Mouse (Mus musculus): ENCODE measurements around the gene Rab25. TPM values are rescaled to one million over a fixed set of nuclear protein-coding genes. Genes with fewer than 3 reads are reported as not detected.
"Not testable (repeated sequence)": the region's sequence is repeated elsewhere in the genome, so short reads cannot be mapped to it uniquely, and the experiment has no call there.

The Rab25 gene
- polyA plus RNA-seq, 1 experiment from 2014 or later = 0.29 TPM

DNA sequence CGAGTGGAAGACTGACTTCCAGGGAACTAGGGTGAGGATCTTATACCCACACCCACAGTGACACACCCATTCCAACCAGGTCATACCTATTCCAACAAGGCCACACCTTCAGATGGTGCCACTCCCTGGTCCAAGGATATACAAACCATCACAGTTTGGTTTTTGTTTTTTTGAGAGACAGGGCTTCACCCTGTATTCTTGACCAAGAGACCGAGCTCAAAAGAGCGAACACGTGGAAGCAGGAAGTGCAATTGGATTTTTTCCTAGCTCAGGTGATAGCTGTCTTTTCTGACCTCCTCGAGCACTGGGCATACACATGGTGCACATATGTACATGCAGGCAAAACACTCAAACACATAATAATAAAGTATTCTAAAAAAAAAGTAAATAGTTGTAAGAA, 29.7 kb upstream of the Rab25 start:
- H3K4me2 ChIP-seq (replicated peaks); H3K4me3 ChIP-seq; H3K9me3 ChIP-seq; H3K9ac ChIP-seq; ATAC-seq (ENCODE audit: low FRiP score, low read depth); H3K27ac ChIP-seq; H3K27me3 ChIP-seq (replicated peaks): not testable (repeated sequence)
- Histone ChIP-seq H3K36me3 (peaks cover 14% of the 10 kb centered on the region), H3K4me1 (peaks cover 12% of the 10 kb centered on the region)
- WGBS = 84% methylated on average over 5 of the region's 5 CpGs

DNA sequence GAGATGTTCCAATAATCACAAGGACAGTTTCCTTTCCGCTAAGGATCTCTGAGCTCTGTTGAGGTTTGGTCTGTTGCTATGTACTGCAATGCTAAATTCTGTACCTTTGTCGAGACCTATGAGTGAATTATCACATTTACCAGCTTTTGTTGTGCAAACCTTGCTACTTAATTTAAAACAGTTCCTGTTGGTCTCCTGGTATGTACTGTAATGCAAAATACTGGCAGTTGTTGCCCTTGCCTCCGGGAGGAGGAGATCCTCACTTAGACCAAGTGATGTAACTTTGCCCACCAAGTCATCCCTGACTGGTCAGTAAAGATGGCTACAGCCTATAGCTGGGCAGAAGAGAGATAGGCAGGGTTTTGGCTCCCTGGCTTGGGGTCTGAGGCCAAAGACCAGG, 27.4 kb upstream of the Rab25 start, which contains the start of gene Ssr2:
Gene Ssr2, plus strand, starts transcription at position 337 of the 400 bp plus-strand sequence.
- H3K4me2 ChIP-seq (replicated peaks) = no peak within 1 kb of the TSS
- no peak for ATAC-seq (ENCODE audit: low FRiP score, low read depth)
- H3K9ac ChIP-seq = no peak within 1 kb of the TSS
- peaks cover 7% of the 10 kb centered on the region for H3K4me1 ChIP-seq
- no peaks in the 10 kb centered on the region for H3K27me3 ChIP-seq (replicated peaks)
- no peaks in the 10 kb centered on the region for H3K9me3 ChIP-seq
- no peak within 1 kb of the TSS for H3K4me3 ChIP-seq
- no peak within 1 kb of the TSS for H3K27ac ChIP-seq
- 82% methylated on average over 3 of the region's 3 CpGs for WGBS
- H3K36me3 ChIP-seq = peaks cover 1% of the 10 kb centered on the region; the same call in 1 of the 2 replicates

DNA sequence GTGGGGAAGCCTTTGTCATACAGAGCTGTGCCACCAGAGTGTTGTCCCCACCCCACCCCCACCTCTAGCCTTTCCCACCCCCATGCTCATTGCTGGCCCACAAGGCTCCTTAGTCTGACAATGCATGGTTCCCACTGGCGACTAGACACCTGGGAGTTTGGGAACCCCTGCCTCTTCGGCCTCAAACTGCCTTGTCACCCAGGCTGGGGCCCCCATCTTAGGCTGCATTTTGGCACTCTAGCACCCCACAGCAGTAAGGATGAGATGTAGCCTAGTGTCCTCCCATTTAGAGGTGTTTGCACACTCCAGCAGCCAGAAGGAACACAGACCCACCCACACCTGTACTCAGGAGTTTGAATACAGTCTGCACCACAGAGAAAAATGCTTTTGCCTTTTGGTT, 25.7 kb upstream of the Rab25 start:
- H3K4me3 ChIP-seq = no peak overlapping the region
- peaks cover 18% of the 10 kb centered on the region for H3K36me3 ChIP-seq
- no peak overlapping the region for H3K4me2 ChIP-seq (replicated peaks)
- no peaks in the 10 kb centered on the region for H3K4me1 ChIP-seq
- 82% methylated on average over 2 of the region's 2 CpGs for WGBS
- no peaks in the 10 kb centered on the region for H3K9me3 ChIP-seq
- no peaks in the 10 kb centered on the region for H3K27me3 ChIP-seq (replicated peaks)
- ATAC-seq (ENCODE audit: low FRiP score, low read depth) = no peak
- no peak overlapping the region for H3K27ac ChIP-seq
- H3K9ac ChIP-seq = no peak overlapping the region

DNA sequence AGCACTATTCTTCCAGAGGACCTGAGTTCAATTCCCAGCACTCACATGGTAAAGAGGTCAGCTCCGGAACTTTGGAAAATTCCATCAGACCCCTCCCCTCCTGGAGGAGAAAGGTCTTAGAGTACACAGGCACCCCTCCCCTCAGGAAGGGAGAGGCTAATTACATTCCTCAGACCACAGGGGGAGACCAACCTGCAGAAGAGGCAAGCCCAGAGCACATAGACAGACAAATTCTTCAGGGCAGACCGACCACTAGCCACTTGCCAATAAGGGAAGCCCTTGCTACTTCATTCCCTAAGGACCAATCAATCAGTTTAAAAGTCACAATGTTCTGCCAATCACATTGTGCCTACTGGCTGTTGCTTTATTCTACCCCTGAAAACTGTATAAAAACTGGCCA, 24.7 kb upstream of the Rab25 start:
- H3K4me3 ChIP-seq = no peak overlapping the region
- H3K36me3 ChIP-seq = peaks cover 28% of the 10 kb centered on the region
- H3K4me1 ChIP-seq = no peaks in the 10 kb centered on the region
- H3K9ac ChIP-seq = no peak overlapping the region
- WGBS = 70% methylated on average over 2 of the region's 2 CpGs
- no peaks in the 10 kb centered on the region for H3K27me3 ChIP-seq (replicated peaks)
- no peak overlapping the region for H3K27ac ChIP-seq
- ATAC-seq (ENCODE audit: low FRiP score, low read depth) = no peak
- no peaks in the 10 kb centered on the region for H3K9me3 ChIP-seq
- no peak overlapping the region for H3K4me2 ChIP-seq (replicated peaks)

DNA sequence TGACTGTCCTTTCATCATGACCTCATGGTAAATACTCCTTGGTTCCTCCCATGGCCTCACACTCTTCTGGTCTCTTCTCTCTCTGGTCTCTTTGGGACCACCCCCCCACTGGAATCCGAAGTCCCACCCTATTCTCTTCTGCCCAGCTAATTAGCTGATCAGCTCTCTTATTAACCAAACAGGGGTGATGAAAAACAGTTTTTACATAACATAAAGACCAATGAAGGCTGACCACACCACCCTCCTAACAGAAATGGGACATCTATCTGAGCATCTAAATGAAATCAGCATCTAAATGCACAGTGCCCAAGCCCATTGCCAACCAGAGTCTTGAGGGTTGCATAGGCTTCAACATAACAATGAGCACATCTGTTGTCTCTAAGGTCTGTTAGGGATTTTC, 23.8 kb upstream of the Rab25 start:
- H3K4me1 ChIP-seq = no peaks in the 10 kb centered on the region
- H3K27ac ChIP-seq = no peak overlapping the region
- H3K27me3 ChIP-seq (replicated peaks) = no peaks in the 10 kb centered on the region
- H3K4me2 ChIP-seq (replicated peaks) = no peak overlapping the region
- H3K9ac ChIP-seq = no peak overlapping the region
- peaks cover 38% of the 10 kb centered on the region for H3K36me3 ChIP-seq
- WGBS = 76% methylated on average over 1 of the region's 1 CpGs
- no peak overlapping the region for H3K4me3 ChIP-seq
- no peaks in the 10 kb centered on the region for H3K9me3 ChIP-seq
- ATAC-seq (ENCODE audit: low FRiP score, low read depth) = no peak

DNA sequence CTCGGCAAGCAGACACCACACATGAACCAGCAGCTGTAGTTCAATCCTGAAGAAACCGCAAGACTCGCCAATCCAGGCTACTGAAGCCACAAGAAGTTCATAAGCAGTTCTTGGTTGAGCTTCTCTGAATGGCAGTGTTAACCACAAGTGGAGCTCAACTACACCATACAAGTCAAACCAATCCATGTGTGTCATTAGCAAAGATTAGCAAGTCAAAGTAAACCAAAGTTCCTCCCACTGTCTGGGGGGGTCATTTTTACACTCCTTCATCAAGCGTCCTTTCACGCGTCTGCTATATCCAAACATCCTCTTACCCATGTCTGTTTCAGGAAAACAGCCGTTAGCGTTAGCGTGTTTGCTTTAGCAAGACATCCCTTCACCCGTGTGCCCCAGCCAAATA, 22.2 kb upstream of the Rab25 start:
- H3K4me1 ChIP-seq = no peaks in the 10 kb centered on the region
- H3K9ac ChIP-seq = no peak overlapping the region
- no peak overlapping the region for H3K27ac ChIP-seq
- peaks cover 53% of the 10 kb centered on the region for H3K36me3 ChIP-seq
- no peak overlapping the region for H3K4me2 ChIP-seq (replicated peaks)
- H3K27me3 ChIP-seq (replicated peaks) = no peaks in the 10 kb centered on the region
- ATAC-seq (ENCODE audit: low FRiP score, low read depth) = no peak
- H3K4me3 ChIP-seq = no peak overlapping the region
- WGBS = 95% methylated on average over 10 of the region's 10 CpGs
- no peaks in the 10 kb centered on the region for H3K9me3 ChIP-seq

DNA sequence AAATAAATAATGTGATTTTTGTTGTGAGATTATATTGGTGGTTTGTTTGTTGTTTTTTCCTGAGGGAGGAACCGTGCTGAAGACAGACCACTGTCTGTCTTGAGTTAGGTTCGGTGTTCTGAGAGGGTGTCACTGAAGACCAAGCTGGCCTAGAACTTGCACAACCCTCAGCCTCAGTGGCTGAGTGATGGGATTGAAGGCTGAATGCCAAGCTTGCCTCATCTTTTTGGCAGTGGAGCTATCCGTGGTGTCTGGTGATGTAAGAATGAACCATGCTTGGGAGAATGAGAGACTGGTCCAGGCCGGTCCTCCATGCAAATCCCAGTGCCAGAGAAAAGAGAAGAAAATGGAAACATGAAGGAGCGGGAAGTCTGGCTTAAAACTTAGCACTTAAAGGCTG, 21.6 kb upstream of the Rab25 start:
- no peaks in the 10 kb centered on the region for H3K4me1 ChIP-seq
- no peaks in the 10 kb centered on the region for H3K9me3 ChIP-seq
- no peak overlapping the region for H3K9ac ChIP-seq
- no peak overlapping the region for H3K4me2 ChIP-seq (replicated peaks)
- no peak overlapping the region for H3K4me3 ChIP-seq
- H3K27ac ChIP-seq = no peak overlapping the region
- WGBS = 93% methylated on average over 5 of the region's 5 CpGs
- peaks cover 59% of the 10 kb centered on the region for H3K36me3 ChIP-seq
- ATAC-seq (ENCODE audit: low FRiP score, low read depth) = no peak
- H3K27me3 ChIP-seq (replicated peaks) = no peaks in the 10 kb centered on the region

DNA sequence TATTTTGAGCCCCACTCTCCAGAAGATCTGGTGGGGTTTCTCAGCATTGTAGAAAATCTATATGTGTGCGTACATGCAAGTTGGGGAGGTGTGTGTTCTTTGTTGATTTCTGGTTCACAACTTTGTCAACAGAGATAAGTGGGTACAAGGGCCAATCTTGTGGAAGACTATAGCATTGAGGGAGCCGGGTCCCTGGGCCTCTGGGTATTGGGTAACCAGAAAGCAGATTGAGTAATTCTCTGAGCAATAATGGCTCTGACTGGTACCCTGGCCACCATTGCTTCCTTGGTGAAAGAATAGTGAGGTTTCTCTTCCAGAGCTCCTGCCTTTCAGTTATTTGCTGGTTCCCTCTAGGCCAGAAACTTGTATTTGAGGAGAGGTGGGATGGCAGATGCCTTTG, 21.0 kb upstream of the Rab25 start:
- Histone ChIP-seq H3K36me3 (peaks cover 65% of the 10 kb centered on the region), H3K9ac (no peak overlapping the region), H3K4me1 (no peaks in the 10 kb centered on the region), H3K4me2 (replicated peaks) (no peak overlapping the region), H3K27me3 (replicated peaks) (no peaks in the 10 kb centered on the region), H3K27ac (no peak overlapping the region), H3K9me3 (no peaks in the 10 kb centered on the region), H3K4me3 (no peak overlapping the region)
- WGBS = 96% methylated on average over 2 of the region's 2 CpGs
- ATAC-seq (ENCODE audit: low FRiP score, low read depth) = no peak

DNA sequence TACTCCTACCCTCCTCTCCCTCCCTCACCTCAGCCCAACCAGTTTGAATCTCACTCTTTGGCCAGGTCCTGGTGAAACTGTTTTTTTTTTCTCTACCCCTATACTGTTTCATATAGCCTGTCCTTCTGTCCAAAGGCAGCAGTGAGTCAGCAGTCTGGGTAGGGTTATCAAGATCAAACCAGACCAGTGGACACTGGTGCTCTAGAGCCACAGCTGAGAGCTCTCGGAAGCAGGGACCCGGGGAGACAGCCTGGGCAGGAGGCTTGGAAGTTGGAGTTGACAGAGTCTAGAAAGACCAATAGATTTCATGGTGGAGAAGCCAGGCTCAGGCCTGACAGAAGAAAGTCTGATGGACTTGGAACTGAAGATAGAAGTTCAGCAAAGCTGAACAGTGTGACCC, 20.5 kb upstream of the Rab25 start:
- Histone ChIP-seq H3K9me3 (no peaks in the 10 kb centered on the region), H3K4me1 (no peaks in the 10 kb centered on the region), H3K36me3 (peaks cover 70% of the 10 kb centered on the region), H3K4me2 (replicated peaks) (no peak overlapping the region), H3K9ac (no peak overlapping the region), H3K27me3 (replicated peaks) (no peaks in the 10 kb centered on the region), H3K4me3 (no peak overlapping the region), H3K27ac (no peak overlapping the region)
- ATAC-seq (ENCODE audit: low FRiP score, low read depth) = no peak
- WGBS = 91% methylated on average over 2 of the region's 2 CpGs

DNA sequence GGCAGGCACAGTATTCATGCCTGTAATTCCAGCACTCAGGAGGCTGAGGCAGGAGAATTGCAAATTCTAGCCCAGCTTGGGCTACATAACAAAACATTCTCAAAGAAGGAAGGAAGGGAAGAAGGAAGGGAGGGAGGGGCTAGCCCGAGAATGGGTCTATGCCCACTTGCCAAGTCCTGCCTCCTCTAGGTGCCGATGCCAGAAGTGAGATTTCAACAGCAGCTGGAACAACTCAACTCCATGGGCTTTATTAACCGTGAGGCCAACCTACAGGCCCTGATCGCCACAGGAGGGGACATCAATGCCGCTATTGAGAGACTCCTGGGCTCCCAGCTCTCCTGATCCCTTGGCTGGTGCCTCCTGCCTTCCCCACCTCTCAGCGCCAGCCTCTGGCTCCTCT, 19.8 kb upstream of the Rab25 start:
- no peak overlapping the region for H3K4me3 ChIP-seq
- H3K9me3 ChIP-seq = no peaks in the 10 kb centered on the region
- H3K9ac ChIP-seq = no peak overlapping the region
- H3K27me3 ChIP-seq (replicated peaks) = no peaks in the 10 kb centered on the region
- no peak overlapping the region for H3K27ac ChIP-seq
- H3K4me1 ChIP-seq = no peaks in the 10 kb centered on the region
- peaks cover 77% of the 10 kb centered on the region for H3K36me3 ChIP-seq
- WGBS = 95% methylated on average over 6 of the region's 6 CpGs
- H3K4me2 ChIP-seq (replicated peaks) = no peak overlapping the region
- no peak for ATAC-seq (ENCODE audit: low FRiP score, low read depth)

DNA sequence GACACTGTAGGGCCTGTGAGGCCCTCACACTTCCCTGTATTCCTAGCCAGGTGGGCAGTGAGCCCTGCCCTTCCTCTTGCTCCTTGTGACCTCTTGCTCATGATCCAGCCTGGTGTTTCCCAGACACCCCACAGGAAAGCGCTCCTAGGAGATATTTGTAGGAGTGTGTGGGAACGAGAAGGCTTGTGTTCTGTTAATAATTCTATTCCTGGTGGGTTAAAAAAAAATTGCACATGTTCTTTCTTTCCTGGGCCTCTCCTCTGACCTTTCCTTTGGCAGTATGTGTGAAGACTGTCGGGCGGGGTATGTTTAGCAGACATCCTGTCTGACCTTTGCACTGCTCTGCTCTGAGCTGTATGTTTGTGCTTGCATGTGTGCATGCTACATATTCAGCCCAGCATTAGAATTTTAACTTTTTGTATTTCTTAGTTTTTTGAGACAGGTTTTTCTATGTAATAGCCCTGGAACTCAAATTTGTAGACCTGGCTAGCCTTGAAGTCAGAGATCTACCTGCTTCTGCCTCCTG, 18.5 kb upstream of the Rab25 start:
- Histone ChIP-seq H3K4me1 (no peaks in the 10 kb centered on the region), H3K4me2 (replicated peaks) (no peak overlapping the region), H3K9ac (no peak overlapping the region), H3K27ac (no peak overlapping the region), H3K4me3 (no peak overlapping the region), H3K9me3 (no peaks in the 10 kb centered on the region), H3K27me3 (replicated peaks) (no peaks in the 10 kb centered on the region), H3K36me3 (peaks cover 86% of the 10 kb centered on the region)
- 95% methylated on average over 4 of the region's 4 CpGs for WGBS
- ATAC-seq (ENCODE audit: low FRiP score, low read depth) = no peak

DNA sequence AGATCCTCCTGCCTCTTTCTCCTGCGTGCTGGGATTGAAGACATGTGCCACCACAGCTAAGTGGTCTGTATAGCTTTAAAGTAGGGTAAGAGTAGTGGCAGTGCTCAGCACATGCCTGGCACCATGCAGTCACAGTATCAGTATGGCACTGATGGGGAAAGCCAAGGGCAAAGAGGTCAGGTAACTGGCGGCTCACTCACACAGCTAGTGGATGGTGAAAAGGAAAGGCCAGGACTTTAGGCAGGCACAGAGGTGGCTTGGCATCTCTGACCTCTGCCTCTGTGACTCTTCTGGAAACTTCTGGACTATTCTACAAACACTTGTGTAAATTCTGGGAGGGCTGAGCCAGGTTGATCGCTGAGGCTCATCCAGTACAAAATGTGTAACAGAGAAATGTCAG, 18.0 kb upstream of the Rab25 start:
- no peak overlapping the region for H3K27ac ChIP-seq
- no peak overlapping the region for H3K9ac ChIP-seq
- no peak overlapping the region for H3K4me3 ChIP-seq
- no peaks in the 10 kb centered on the region for H3K4me1 ChIP-seq
- H3K36me3 ChIP-seq = peaks cover 91% of the 10 kb centered on the region
- H3K4me2 ChIP-seq (replicated peaks) = no peak overlapping the region
- WGBS = 95% methylated on average over 3 of the region's 3 CpGs
- no peaks in the 10 kb centered on the region for H3K27me3 ChIP-seq (replicated peaks)
- no peak for ATAC-seq (ENCODE audit: low FRiP score, low read depth)
- no peaks in the 10 kb centered on the region for H3K9me3 ChIP-seq

DNA sequence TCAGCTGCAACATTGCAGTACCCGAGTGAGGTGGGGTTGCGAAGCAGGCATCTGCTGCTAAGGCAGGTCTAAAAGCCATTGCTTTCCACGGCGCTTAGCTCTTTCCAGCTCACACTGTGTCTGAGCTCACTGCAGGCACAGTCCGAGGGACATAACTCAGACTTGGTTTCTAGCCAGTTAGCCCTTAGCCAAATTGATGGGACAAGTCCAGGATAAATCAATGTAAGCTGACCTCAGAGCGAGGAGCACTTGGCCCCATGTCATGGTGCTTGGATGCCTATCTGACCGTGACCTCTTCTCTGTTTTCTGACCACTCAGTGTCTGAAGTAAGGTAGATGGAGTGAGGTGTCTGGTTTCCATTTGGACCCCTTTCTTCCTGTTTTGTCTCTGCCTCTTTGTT, 15.9 kb upstream of the Rab25 start:
- WGBS = 92% methylated on average over 7 of the region's 7 CpGs
- H3K4me3 ChIP-seq = no peak overlapping the region
- ATAC-seq (ENCODE audit: low FRiP score, low read depth) = no peak
- H3K36me3 ChIP-seq = peaks cover 95% of the 10 kb centered on the region
- no peak overlapping the region for H3K27ac ChIP-seq
- H3K4me1 ChIP-seq = no peaks in the 10 kb centered on the region
- no peaks in the 10 kb centered on the region for H3K27me3 ChIP-seq (replicated peaks)
- no peaks in the 10 kb centered on the region for H3K9me3 ChIP-seq
- H3K4me2 ChIP-seq (replicated peaks) = no peak overlapping the region
- H3K9ac ChIP-seq = no peak overlapping the region

All from neural tube, embryonic 12.5 days (tissue).